Mouse (Mus musculus) limb, embryonic 13.5 days (tissue): ENCODE results near the gene Mid1ip1. TPM values are rescaled to one million over a fixed set of nuclear protein-coding genes. Genes with fewer than 3 reads are reported as not detected.

Source experiments
- ATAC-seq: fragments of 200-750 bp; cut with Nextera tagmentation; 2 replicates; pipeline ENCODE4 v1.8.0; 2017; ENCODE audit warnings: low read depth, moderate number of reproducible peaks, moderate TSS enrichment; ENCODE audit not compliant: low FRiP score
- H3K27ac ChIP-seq: fragments of 300-500 bp; sonication (generic); 2 replicates; pipeline ENCODE4 v1.5.1; 2015; ENCODE audit warnings: inconsistent platforms, mild to moderate bottlenecking, moderate library complexity
- H3K27me3 ChIP-seq: fragments of 300-500 bp; sonication (generic); 2 replicates; pipeline ENCODE4 v1.6.1; 2015; ENCODE audit warnings: mild to moderate bottlenecking, inconsistent platforms
- H3K36me3 ChIP-seq: fragments of 300-500 bp; sonication (generic); 2 replicates; pipeline ENCODE4 v1.6.1; 2015; ENCODE audit warnings: inconsistent platforms, mild to moderate bottlenecking, moderate library complexity
- H3K4me1 ChIP-seq: fragments of 300-500 bp; sonication (generic); 2 replicates; pipeline ENCODE4 v1.6.1; 2015; ENCODE audit warnings: inconsistent platforms
- H3K4me2 ChIP-seq: fragments of 300-500 bp; sonication (generic); replicated peaks from 2 replicates; pipeline ENCODE4 v1.6.1; 2015; ENCODE audit warnings: inconsistent platforms, mild to moderate bottlenecking, moderate library complexity
- H3K4me3 ChIP-seq: fragments of 300-500 bp; sonication (generic); 2 replicates; pipeline ENCODE4 v1.5.1; 2015; ENCODE audit warnings: moderate library complexity, mild to moderate bottlenecking, inconsistent platforms
- H3K9ac ChIP-seq: fragments of 300-500 bp; sonication (generic); 2 replicates; pipeline ENCODE4 v1.6.1; 2015; ENCODE audit warnings: mild to moderate bottlenecking, inconsistent platforms
- H3K9me3 ChIP-seq: fragments of 300-500 bp; sonication (generic); 2 replicates; pipeline ENCODE4 v1.6.1; 2016; ENCODE audit warnings: inconsistent platforms
- WGBS: fragments of 180-500 bp; shearing (Covaris S2); methylation state at CpG from one replicate; pipeline ENCODE4 v1.1.7; 2015; 5-methylcytosine and 5-hydroxymethylcytosine counted together
- polyA plus RNA-seq: library from polyadenylated mRNA; unstranded; fragments of >200 nt; fragmentation: Nextera tagmentation; extraction: Ambion mirVana; gene quantifications from 2 replicates; pipeline ENCODE4 v1.2.1, GENCODE M21; 2015

The Mid1ip1 gene
- 24.2 and 26.7 TPM in 2 replicates for polyA plus RNA-seq

DNA sequence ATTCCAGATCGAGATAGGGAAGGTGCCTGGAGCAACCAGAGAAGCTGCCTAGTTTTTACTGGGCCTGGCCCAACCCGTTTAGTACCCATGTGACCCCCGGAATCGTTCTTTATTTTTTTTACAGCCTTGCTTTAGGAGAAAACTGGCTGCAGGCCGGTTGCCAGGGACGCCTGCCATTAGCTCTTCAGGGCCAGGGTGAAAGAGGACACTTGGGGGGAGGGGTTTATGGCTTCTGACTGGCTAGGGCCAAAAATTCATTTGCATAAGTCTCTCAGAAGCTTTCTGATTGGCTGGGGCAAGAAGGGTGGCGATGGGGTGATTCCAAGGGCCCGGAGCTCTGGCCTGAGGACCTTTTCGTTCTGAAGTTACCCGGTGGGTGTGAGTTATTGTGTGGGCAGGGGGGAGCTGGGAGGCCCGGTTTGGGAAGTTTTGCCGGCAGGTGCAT is at the start of gene Mid1ip1:
Mid1ip1 (plus strand) TSS at position 318 of the 445 bp plus-strand sequence.
- Histone ChIP-seq H3K4me2 (peak within 1 kb of the TSS; percentile 53), H3K4me1 (peaks cover 12% of the 10 kb centered on the region), H3K9me3 (no peaks in the 10 kb centered on the region), H3K4me3 (peak within 1 kb of the TSS; percentile 22), H3K36me3 (no peaks in the 10 kb centered on the region), H3K27ac (no peak within 1 kb of the TSS), H3K27me3 (peaks cover 4% of the 10 kb centered on the region; the same call in 1 of the 2 replicates), H3K9ac (no peak within 1 kb of the TSS)
- ATAC-seq = peak; percentile 86
- 14% methylated on average over 12 of the region's 12 CpGs for WGBS

DNA sequence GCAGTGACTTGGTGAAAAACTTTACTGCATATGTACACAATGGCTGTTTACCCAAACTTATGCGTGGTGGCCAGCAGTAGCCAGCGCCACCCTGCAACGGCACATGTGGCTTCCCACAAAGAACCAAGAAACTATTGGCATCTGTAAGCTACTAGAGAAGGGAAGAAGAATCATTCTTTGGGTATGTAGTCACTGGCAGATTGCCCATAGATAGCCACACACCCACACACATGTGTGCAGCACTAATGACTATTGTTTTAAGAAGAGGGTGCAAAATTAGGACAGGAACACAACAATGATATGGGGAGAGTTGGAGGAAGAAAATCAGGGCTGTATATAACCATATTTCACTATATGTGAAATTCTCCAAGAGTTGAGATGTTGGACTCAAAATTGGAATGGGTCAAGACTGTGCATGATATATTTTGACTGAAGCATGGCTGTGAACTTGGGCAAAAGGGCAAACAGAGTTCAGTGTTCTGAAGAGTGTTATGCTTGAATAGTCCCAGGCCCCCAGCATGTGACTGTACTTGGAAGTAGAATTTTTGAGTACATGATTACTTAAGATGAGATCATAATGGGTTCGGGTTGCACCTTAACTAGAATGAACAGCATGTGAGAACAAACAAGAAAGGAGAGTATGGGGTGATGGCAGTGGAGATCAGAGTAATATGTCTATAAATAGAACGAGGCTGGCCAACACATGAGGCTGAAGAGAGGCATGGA is 20.2 kb upstream of the Mid1ip1 start:
- ATAC-seq = no peak
- Histone ChIP-seq H3K27ac (no peak overlapping the region), H3K36me3 (no peaks in the 10 kb centered on the region), H3K4me1 (no peaks in the 10 kb centered on the region), H3K4me2 (no peak overlapping the region), H3K27me3 (no peaks in the 10 kb centered on the region), H3K9ac (no peak overlapping the region), H3K9me3 (no peaks in the 10 kb centered on the region), H3K4me3 (no peak overlapping the region)
- WGBS = 81% methylated on average over 5 of the region's 5 CpGs

DNA sequence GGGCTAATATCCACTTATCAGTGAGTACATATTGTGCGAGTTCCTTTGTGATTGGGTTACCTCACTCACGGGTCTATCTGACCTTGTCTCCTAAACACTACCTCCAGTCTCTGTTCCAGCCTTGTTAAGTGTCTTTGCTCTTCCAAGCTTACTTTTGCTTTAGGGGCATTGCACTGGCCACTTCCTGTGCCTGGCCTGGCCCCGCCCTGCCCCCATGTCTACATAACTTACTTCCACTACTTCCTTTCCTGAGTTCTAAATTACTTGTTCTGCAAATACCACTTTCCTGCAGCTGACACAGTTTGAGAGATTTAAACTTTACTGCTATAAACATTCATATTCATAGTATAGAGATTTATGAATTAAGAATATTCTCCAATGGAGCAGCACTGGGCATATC is 8.1 kb upstream of the Mid1ip1 start:
- H3K4me1 ChIP-seq = no peaks in the 10 kb centered on the region
- 88% methylated on average over 3 of the region's 3 CpGs for WGBS
- H3K4me2 ChIP-seq = no peak overlapping the region

GRCm38 (mm10) chrX:10713839-10714637 is 775 bp upstream of the Mid1ip1 start:
- whole genome bisulfite sequencing = 30% methylated on average over 11 of the region's 11 CpGs
- H3K27me3 ChIP-seq = peaks cover 4% of the 10 kb centered on the region; the same call in 1 of the 2 replicates
- H3K9ac ChIP-seq = no peak overlapping the region

More for the DNA sequence above, 8.1 kb upstream of the Mid1ip1 start:
- Histone ChIP-seq H3K9ac (no peak overlapping the region), H3K27me3 (no peaks in the 10 kb centered on the region), H3K9me3 (no peaks in the 10 kb centered on the region), H3K4me3 (no peak overlapping the region), H3K36me3 (no peaks in the 10 kb centered on the region), H3K27ac (no peak overlapping the region)
- ATAC-seq = no peak

GRCm38 (mm10) chrX:10716917-10717763 is 2.3 kb downstream of the Mid1ip1 start:
- 13% methylated on average over 49 of the region's 50 CpGs for WGBS
- H3K4me1 ChIP-seq = peaks cover 12% of the 10 kb centered on the region
- H3K27ac ChIP-seq = peak overlapping the region; percentile 15; the same call in 1 of the 2 replicates
- H3K27me3 ChIP-seq = peaks cover 4% of the 10 kb centered on the region; the same call in 1 of the 2 replicates
- ATAC-seq = peak; percentile 73
- peak overlapping the region; percentile 68 for H3K9ac ChIP-seq
- H3K4me3 ChIP-seq = peak overlapping the region; percentile 54
- no peaks in the 10 kb centered on the region for H3K9me3 ChIP-seq
- H3K4me2 ChIP-seq = peak overlapping the region; percentile 75
- H3K36me3 ChIP-seq = no peaks in the 10 kb centered on the region

More at GRCm38 (mm10) chrX:10713839-10714637, 775 bp upstream of the Mid1ip1 start:
- Histone ChIP-seq H3K4me2 (peak overlapping the region; percentile 53), H3K4me3 (no peak overlapping the region; the same call in 1 of the 2 replicates), H3K27ac (no peak overlapping the region), H3K36me3 (no peaks in the 10 kb centered on the region), H3K9me3 (no peaks in the 10 kb centered on the region), H3K4me1 (peaks cover 12% of the 10 kb centered on the region)
- ATAC-seq = no peak

- peak overlapping the region; percentile 68 for H3K9ac ChIP-seq
- ATAC-seq = no peak
- peaks cover 4% of the 10 kb centered on the region; the same call in 1 of the 2 replicates for H3K27me3 ChIP-seq
- H3K4me1 ChIP-seq = peaks cover 12% of the 10 kb centered on the region
- H3K36me3 ChIP-seq = no peaks in the 10 kb centered on the region
- peak overlapping the region; percentile 75 for H3K4me2 ChIP-seq
- peak overlapping the region; percentile 54 for H3K4me3 ChIP-seq
- 17% methylated on average over 60 of the region's 61 CpGs for WGBS
- no peaks in the 10 kb centered on the region for H3K9me3 ChIP-seq
- H3K27ac ChIP-seq = peak overlapping the region; percentile 39; the same call in 1 of the 2 replicates
These were observed 3.4 kb downstream of the Mid1ip1 start for GRCm38 (mm10) chrX:10718021-10718837.

DNA sequence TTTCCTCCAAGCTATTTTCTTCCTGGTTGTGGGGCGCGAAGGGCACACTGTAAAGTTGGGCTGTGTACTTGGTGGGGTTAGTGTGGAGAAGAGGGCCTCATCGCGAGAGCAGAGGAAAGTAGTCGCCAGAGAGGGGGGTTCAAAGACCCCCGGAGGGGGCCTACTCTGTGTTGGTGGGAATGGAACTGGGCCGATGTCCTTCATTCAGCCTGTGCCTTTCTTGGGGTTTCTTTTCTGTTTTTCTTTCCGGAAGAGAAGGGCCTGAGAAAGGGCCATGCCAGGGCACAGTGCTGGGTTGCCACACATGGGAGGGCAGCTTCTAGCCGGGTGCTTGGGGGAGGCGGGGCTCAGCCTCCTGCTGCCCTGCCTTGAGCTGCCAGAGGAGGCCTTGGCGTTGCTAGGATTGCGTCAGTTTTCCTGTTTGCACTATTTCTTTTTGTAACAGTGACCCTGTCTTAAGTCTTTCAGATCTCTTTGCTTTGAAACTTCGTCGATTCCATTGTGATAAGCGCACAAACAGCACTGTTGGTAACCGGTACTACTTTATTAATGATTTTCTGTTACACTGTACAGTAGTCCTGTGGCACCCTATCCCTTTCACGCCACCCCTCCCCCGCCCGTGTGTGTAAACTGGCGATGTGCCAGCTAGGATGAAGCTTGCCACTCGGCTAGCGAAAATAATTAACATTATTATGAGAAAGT is 4.2 kb downstream of the Mid1ip1 start:
- H3K4me2 ChIP-seq = peak overlapping the region; percentile 75
- no peaks in the 10 kb centered on the region for H3K36me3 ChIP-seq
- peak overlapping the region; percentile 68 for H3K9ac ChIP-seq
- peaks cover 4% of the 10 kb centered on the region; the same call in 1 of the 2 replicates for H3K27me3 ChIP-seq
- 17% methylated on average over 22 of the region's 22 CpGs for WGBS
- H3K4me1 ChIP-seq = peaks cover 12% of the 10 kb centered on the region
- no peaks in the 10 kb centered on the region for H3K9me3 ChIP-seq
- H3K27ac ChIP-seq = no peak overlapping the region
- peak overlapping the region; percentile 54 for H3K4me3 ChIP-seq
- ATAC-seq = 0 out of 2 replicates have a peak, but pooled peaks have one; percentile 51

DNA sequence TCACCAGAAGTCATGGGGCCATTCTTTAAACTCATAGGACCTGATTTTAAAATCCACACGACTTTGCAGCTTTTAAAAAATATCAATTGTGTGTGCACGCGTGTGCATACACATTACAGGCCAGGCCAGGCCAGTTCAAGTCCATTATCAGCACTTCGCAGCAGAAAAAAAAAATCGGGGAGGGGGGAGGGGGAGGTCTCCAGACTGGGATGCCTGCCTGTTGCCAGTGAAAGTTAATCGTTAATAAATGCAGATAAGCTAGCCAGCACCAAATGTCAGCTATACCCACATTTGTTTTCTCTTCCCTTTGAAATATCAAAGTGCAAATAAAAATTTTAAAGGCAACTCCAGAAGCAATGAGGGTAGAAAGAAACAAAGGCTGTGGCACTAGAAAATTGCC is 5.6 kb downstream of the Mid1ip1 start:
- WGBS = 33% methylated on average over 6 of the region's 6 CpGs
- Histone ChIP-seq H3K9ac (no peak overlapping the region), H3K27ac (no peak overlapping the region), H3K4me2 (0 out of 2 replicates have a peak overlapping the region, but pooled peaks have one; percentile 11), H3K27me3 (peaks cover 4% of the 10 kb centered on the region; the same call in 1 of the 2 replicates), H3K4me3 (no peak overlapping the region), H3K9me3 (no peaks in the 10 kb centered on the region), H3K36me3 (no peaks in the 10 kb centered on the region), H3K4me1 (peaks cover 2% of the 10 kb centered on the region)
- no peak for ATAC-seq

GRCm38 (mm10) chrX:10724571-10724970 is 9.8 kb downstream of the Mid1ip1 start:
- H3K27ac ChIP-seq = no peak overlapping the region
- H3K27me3 ChIP-seq = 0 out of 2 replicates have a peak, but pooled peaks cover 3% of the 10 kb centered on the region
- H3K9ac ChIP-seq = no peak overlapping the region
- ATAC-seq = no peak
- H3K36me3 ChIP-seq = no peaks in the 10 kb centered on the region
- H3K4me3 ChIP-seq = no peak overlapping the region
- no peaks in the 10 kb centered on the region for H3K4me1 ChIP-seq
- no peaks in the 10 kb centered on the region for H3K9me3 ChIP-seq
- 97% methylated on average over 1 of the region's 1 CpGs for WGBS
- no peak overlapping the region for H3K4me2 ChIP-seq

DNA sequence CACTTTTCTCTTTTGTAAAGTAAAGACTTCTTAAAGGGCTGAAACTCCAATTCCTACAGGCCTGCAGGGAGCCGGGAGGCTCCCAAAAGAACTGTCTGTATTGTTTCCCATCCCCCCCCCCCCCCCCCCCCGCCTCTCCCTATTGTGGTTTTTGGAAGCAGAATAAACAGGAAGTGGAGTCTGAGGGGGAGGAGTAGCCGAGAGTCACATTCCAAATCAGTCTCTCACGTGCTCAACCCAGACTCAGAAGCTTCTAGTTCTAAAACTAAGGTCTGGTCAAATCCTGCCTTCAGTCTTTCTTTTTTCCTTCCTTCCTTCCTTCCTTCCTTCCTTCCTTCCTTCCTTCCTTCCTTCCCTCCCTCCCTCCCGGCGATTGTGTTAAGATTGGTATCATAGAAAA is 14.7 kb downstream of the Mid1ip1 start:
- no peak overlapping the region for H3K4me3 ChIP-seq
- H3K9me3 ChIP-seq = no peaks in the 10 kb centered on the region
- H3K36me3 ChIP-seq = no peaks in the 10 kb centered on the region
- 41% methylated on average over 5 of the region's 6 CpGs for WGBS
- ATAC-seq = no peak
- H3K27ac ChIP-seq = no peak overlapping the region
- no peak overlapping the region for H3K4me2 ChIP-seq
- no peaks in the 10 kb centered on the region for H3K4me1 ChIP-seq
- 0 out of 2 replicates have a peak, but pooled peaks cover 3% of the 10 kb centered on the region for H3K27me3 ChIP-seq
- no peak overlapping the region for H3K9ac ChIP-seq
